Mouse (Mus musculus) kidney, adult 9 months (tissue): Measurements from ENCODE around the gene Gm45233.
"Not testable (repeated sequence)": the region's sequence is repeated elsewhere in the genome, so short reads cannot be mapped to it uniquely, and the experiment has no call there.

ENCODE experiments used
- DNase-seq: peaks from one replicate; pipeline ENCODE4 v3.0.0; 2022

Gene Gm45233

GRCm38 (mm10) chr7:43443917-43444293 lies at the start of gene Gm45233, which contains the start of gene Etfb:
TSS of gene Gm45233 (plus strand) at chr7:43444128.
TSS of gene Etfb (plus strand) at chr7:43444083.
- DNase-seq = peak; percentile 98

DNA sequence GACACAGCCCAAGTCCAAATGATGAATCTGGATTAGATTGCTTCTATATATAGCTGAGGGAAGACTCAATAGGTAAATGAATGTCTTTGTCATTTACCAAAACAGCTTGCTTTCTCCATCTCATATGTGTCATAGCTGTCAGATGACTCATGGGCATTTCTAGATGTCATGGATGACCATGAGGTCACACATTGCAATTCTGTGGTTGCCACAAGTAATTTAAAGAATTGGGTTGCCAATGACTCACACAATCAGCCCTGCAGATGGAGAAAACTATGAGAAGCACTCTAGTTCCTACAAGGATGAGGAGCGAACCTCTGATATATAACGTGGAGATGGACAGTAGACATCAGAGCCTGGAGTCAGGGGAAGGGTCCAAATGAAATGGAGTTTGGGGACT lies 44.4 kb upstream of the Gm45233 start:
- no peak for DNase-seq

DNA sequence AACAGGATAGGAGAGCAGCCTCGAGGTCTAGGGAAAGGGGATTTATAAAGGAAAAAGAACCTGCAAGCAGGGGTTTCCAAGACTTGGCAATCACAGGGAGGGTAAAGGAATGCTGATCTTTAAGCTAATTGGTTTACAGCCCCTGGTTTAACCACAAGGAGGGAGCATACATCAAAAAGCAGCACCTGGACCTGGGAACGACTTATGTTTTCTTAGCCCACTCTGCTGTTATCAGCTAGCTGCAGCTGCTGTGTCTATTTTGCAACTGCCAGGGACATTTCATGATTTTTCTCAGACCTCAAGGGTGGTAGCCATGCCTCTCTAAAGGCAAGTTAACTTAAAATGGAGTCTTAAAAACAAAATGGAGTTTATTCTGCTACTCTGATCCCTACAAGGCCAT lies 41.2 kb upstream of the Gm45233 start:
- DNase-seq = no peak

DNA sequence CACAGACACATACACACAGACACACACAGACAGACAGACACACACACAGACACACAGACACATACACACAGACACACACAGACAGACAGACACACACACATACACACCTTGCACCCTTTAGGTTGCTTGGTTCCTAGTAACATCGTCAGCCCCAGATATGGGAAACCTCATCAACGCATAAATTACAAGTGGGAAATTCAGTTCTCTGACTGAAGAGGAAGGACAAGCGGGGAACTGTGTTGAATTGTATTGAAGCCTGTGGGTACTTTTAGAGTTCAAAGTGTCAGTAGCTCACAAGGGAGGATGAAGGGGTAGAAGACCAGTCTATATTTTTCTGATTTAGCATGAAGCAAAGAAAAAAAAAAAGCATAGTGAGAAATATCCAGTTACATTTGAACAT lies 36.4 kb upstream of the Gm45233 start:
- no peak for DNase-seq

DNA sequence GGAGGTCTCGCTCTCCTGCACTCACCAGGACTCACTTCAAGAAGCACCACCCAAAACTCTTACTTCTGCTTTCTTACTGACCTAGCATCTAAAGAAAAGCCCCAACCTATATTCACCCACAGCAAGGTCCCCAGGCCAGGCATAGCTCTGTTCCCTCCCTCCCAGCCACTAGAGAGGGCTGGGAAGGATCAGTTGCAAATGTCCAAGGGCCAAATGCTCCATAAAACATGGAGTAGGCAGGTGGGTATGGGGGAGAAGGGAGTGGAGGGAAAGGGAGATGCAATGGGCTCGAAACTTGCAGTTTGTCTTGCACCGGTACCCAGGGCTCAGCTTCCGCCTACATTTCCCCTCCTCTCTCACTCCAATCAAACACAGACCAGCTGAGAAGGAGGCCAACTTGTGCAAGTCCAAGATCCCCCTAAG lies 35.8 kb upstream of the Gm45233 start, which contains the start of gene Siglecg:
TSS of gene Siglecg (plus strand) at position 74 of the 423 bp plus-strand sequence.
- DNase-seq = no peak

GRCm38 (mm10) chr7:43409084-43409483 lies 34.8 kb upstream of the Gm45233 start:
- DNase-seq = no peak

DNA sequence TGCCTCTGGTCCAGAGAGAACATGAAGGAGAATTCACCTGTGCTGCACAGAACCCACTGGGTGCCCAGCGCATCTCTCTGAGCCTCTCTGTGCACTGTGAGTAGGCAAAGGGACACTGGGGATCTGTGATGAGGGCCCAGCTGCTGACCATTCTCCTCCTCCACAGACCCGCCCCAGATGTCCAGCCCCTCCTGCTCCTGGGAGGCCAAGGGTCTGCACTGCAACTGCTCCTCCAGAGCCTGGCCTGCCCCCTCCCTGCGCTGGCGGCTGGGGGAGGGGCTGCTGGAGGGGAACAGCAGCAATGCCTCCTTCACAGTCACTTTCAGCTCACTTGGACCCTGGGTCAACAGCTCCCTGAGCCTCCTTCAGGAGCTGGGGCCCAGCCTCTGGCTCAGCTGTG lies 32.2 kb upstream of the Gm45233 start:
- not testable (repeated sequence) for DNase-seq

DNA sequence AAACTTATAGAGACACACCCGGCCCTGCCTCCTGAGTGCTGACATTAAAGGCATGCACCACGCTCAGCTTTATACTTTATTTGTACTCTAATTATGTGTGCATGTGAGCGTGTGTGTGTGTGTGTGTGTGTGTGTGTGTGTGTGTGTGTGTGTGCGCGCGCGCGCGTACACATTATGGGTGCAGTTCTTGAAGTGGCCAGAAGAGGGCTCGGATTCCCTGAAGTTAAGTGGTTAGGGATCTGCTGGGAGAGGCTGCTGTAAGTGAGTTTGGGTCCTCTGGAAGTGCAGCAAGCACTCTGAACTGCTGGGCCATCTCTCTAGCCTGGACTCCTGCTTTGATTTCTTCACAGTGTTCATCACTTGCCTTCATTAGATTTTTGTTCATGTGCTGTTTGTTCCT lies 26.6 kb upstream of the Gm45233 start:
- no peak for DNase-seq

DNA sequence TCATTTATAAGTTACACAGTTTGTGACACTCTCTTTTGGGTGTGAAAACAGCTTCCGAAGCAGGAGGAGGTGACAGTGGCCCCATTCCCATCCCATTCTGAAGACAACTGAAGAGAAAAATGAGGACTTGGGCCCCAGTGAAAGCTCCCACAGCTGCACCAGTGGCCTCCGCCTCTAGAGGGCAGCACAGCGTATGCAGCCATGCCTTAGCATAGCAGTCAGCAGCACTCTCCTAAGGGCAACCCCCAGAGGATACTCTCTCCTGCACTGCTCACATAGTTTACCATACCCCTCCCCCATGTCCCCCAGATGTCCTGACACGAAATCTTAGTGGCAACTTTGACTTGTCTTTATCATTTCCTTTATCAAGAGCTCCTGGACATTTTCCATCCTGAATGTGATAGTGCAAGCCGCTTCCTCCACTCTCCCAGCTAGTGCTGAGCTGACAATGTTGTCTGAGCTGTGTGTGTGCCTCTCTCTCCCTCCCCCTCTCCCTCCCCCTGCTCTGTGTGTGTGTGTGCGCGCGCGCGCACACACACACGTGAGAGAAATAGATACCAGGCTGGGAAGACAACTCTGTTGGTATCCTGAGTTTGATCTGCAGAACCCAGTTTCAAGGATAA lies 20.8 kb upstream of the Gm45233 start:
- peak; percentile 89 for DNase-seq

- no peak for DNase-seq
Measured at GRCm38 (mm10) chr7:43423991-43424625, 19.8 kb upstream of the Gm45233 start.

- DNase-seq = no peak
Measured at GRCm38 (mm10) chr7:43427406-43427805, 16.5 kb upstream of the Gm45233 start, which contains the start of gene Lim2. TSS of gene Lim2 (plus strand) at chr7:43427670.

GRCm38 (mm10) chr7:43429500-43429899 lies 14.4 kb upstream of the Gm45233 start:
- no peak for DNase-seq

DNA sequence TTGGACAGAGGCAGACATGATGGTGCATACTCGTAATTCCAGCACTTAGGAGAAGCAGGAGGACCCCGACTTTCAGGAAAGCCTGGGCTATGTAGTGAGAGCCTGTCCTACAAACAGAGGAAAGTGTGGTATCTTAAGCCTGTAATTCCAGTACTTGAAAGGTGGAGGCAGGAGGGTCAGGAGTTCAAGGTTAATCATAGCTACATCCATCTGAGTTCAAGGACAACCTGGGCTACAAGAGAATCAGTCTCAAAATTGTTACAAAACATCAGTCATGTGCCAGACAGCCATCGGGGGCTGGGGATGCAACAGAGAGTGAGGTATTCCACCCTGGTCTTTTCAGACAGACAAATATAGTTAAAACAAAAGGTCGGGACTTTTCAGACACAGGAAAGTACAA lies 11.0 kb upstream of the Gm45233 start:
- no peak for DNase-seq

DNA sequence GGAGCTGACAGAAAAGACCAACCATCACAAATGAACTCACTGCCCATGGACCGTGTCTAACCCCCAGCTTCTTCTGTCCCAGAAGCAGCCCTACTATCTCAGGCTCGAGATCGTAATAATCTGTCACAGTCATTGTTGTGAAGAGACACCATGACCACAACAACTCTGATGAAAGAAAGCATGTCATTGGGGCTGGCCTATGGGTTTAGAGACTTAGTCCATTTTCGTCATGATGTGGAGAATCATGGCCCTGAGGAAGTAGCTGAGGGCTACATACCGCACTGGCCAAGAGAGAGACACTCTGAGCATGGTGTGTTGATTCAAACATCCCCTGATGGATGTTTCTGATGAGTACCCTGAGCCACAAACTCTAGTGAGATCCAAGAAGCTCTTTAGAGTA lies 9.3 kb upstream of the Gm45233 start:
- no peak for DNase-seq

DNA sequence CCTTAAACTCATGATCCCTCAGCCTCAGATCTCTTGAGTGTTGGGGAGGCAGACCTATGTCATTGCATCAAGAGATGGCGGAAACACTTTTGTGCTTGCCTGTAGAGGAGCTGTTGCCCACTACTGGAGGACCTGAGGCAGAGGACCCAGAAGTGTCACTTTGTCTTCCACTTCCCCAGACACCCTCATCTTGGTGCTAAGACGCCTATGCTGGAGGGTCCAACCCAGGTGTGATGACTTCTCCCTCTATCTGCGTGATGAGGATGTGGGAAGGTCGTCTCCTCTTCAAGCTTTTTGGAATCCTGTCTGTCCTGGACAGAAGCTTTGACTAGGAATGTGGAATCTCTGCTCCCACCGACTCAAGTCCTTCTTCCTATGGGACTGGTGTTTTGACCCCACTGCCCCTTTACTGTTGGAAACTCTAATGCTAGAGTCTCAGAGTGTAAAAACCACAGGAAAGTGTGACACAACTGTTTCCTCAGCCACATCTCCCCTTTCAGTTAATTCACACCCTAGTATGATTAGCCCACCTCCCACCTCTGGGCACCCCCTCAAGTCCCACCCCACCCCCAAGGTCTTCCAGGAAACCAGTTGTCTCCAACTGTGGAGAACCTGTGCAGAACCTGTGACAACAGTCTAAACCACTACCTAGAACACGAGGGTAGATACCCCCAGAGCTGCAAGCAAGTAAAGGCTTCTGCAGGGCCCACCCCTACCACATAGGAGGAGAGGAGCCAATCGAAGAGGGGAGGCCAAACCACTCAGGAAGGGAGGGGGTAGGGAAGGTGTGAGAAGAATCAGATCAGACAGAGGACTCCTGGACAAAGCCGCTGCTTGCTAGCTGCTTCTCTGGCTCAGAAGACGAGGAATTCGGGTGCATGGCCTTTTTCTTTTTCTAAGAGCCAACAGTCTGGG lies 7.3 kb upstream of the Gm45233 start, which contains the start of gene Nkg7:
TSS of gene Nkg7 (plus strand) at position 733 of the 915 bp plus-strand sequence.
- no peak for DNase-seq

- no peak for DNase-seq
Measured at GRCm38 (mm10) chr7:43438611-43439010, 5.3 kb upstream of the Gm45233 start.

GRCm38 (mm10) chr7:43440482-43440881 lies 3.4 kb upstream of the Gm45233 start, which contains the start of gene Cldnd2:
TSS of gene Cldnd2 (plus strand) at chr7:43440782.
- DNase-seq = no peak

GRCm38 (mm10) chr7:43441071-43441470 lies 2.9 kb upstream of the Gm45233 start:
- DNase-seq = peak; percentile 66

- no peak for DNase-seq
Measured at GRCm38 (mm10) chr7:43442684-43443083, 1.2 kb upstream of the Gm45233 start.

DNA sequence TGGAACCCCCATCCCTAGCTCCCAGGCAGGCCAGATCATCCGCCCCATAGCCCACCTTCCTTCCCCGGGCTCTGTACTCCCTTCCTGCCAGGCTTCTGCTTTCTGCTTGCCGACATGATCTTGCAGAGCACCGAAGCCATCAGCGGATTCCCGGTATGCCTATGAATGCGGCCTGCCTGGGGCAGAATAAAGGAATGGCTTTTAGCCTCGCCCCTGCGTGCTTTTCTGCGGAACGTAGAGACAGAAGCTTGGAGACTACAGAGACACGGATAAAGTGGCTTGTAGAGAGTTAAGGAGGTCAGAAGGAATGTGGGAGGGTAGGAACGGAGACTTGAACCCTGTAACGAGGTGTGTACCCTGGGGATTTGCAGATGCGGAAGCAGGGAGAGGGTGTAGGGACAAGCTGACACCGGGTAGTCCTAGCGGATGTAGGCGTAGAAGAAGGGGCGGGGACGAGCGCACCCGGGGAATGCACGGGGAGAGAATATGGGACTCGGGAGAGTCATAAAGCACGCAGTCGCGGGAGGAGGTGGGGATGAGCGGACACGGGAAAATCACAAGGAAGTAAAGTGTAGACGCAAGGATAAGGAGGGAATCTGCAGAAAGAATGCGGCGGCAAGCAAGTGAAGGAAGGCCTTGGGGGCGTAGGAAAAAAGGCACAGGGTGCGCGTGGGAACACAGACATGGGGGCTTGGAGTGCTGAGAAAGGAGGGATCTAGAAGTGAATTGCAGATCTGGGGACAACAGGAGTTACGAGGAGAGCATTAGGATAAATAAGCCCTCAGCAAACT lies 607 bp upstream of the Gm45233 start:
- peak; percentile 89 for DNase-seq

- peak; percentile 95 for DNase-seq
Measured at GRCm38 (mm10) chr7:43447801-43448200, 3.9 kb downstream of the Gm45233 start.

DNA sequence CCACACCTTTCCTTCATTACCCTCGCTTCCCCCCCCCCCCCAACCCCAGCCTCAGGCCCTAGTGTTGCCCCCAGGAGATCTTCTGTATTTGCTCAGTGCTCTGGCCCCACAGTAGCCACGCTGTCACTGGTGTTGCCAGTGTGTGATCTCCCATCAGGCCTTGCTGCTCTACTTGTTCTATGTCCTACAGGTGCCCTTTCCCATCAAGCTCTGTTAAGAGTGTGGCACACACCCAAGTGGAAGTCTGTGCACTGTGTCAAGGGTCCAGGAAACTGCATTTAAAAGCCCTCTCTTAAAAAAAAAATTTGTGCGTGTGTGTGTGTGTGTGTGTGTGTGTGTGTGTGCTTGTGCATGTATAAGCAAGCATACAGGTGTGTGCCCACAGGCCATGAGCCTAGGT lies 4.3 kb downstream of the Gm45233 start:
- peak; percentile 74 for DNase-seq

GRCm38 (mm10) chr7:43449811-43450210 lies 5.9 kb downstream of the Gm45233 start:
- no peak for DNase-seq
